Mouse (Mus musculus): ENCODE data around the gene Ahctf1. TPM values are rescaled to one million over a fixed set of nuclear protein-coding genes. Genes with fewer than 3 reads are reported as not detected.

Ahctf1 gene
- polyA plus RNA-seq, 1 experiment from 2014 or later, result 17.0 TPM

Other genes starting within 250 kb of the Ahctf1 start
- 156 and 164 TPM in 2 replicates for gene Sccpdh, start 135.5 kb downstream of the Ahctf1 start, polyA plus RNA-seq (2015; fragmentation: Nextera tagmentation; extraction: Ambion mirVana)
- 0.05 and 0.07 TPM in 2 replicates for gene Kif28, start 58.4 kb downstream of the Ahctf1 start, polyA plus RNA-seq (2015; fragmentation: Nextera tagmentation; extraction: Ambion mirVana)
- gene Gm10518, start 304 bp downstream of the Ahctf1 start, polyA plus RNA-seq (2015; fragmentation: Nextera tagmentation; extraction: Ambion mirVana), result 0.16 and 0.21 TPM in 2 replicates
- 26.0 and 29.2 TPM in 2 replicates for gene Cdc42bpa, start 156.8 kb upstream of the Ahctf1 start, polyA plus RNA-seq (2015; fragmentation: Nextera tagmentation; extraction: Ambion mirVana)